Mouse (Mus musculus): ENCODE data around the gene Il1rl1. TPM values are rescaled to one million over a fixed set of nuclear protein-coding genes. Genes with fewer than 3 reads are reported as not detected.

The Il1rl1 gene
- polyA plus RNA-seq, 1 experiment from 2014 or later: not detected

GRCm38 (mm10) chr1:40501126-40501525 is 71.8 kb downstream of the Il1rl1 start:
- 95% methylated on average over 4 of the region's 4 CpGs for WGBS
- H3K4me1 ChIP-seq: no peaks in the 10 kb centered on the region

GRCm38 (mm10) chr1:40501546-40502398 is 72.4 kb downstream of the Il1rl1 start:
- no peak for ATAC-seq
- Histone ChIP-seq H3K27ac (no peak overlapping the region), H3K4me3 (no peak overlapping the region), H3K4me2 (no peak overlapping the region), H3K27me3 (no peaks in the 10 kb centered on the region), H3K9ac (no peak overlapping the region), H3K4me1 (no peaks in the 10 kb centered on the region), H3K36me3 (ENCODE audit: poor library complexity, severe bottlenecking) (no peaks in the 10 kb centered on the region), H3K9me3 (replicated peaks) (no peaks in the 10 kb centered on the region)
- WGBS: 91% methylated on average over 11 of the region's 11 CpGs

More at GRCm38 (mm10) chr1:40501126-40501525, 71.8 kb downstream of the Il1rl1 start:
- H3K9me3 ChIP-seq (replicated peaks): no peaks in the 10 kb centered on the region
- H3K27me3 ChIP-seq: no peaks in the 10 kb centered on the region
- H3K4me2 ChIP-seq: no peak overlapping the region
- no peak overlapping the region for H3K4me3 ChIP-seq
- ATAC-seq: no peak
- H3K36me3 ChIP-seq (ENCODE audit: poor library complexity, severe bottlenecking): no peaks in the 10 kb centered on the region
- H3K27ac ChIP-seq: no peak overlapping the region
- no peak overlapping the region for H3K9ac ChIP-seq

GRCm38 (mm10) chr1:40504548-40504947 is 75.2 kb downstream of the Il1rl1 start:
- Histone ChIP-seq H3K9me3 (replicated peaks) (no peaks in the 10 kb centered on the region), H3K27ac (no peak overlapping the region), H3K4me3 (no peak overlapping the region), H3K36me3 (ENCODE audit: poor library complexity, severe bottlenecking) (no peaks in the 10 kb centered on the region), H3K27me3 (no peaks in the 10 kb centered on the region), H3K9ac (no peak overlapping the region), H3K4me1 (no peaks in the 10 kb centered on the region), H3K4me2 (no peak overlapping the region)
- 84% methylated on average over 5 of the region's 5 CpGs for WGBS
- no peak for ATAC-seq

Other genes starting within 250 kb of the Il1rl1 start
- 0.54 and 0.70 TPM in 2 replicates for gene Il1r1, start 204.5 kb upstream of the Il1rl1 start, polyA plus RNA-seq (2015; fragmentation: Nextera tagmentation; extraction: Ambion mirVana)
- 0.65 and 0.85 TPM in 2 replicates for gene Il1rl2, start 105.0 kb upstream of the Il1rl1 start, polyA plus RNA-seq (2015; fragmentation: Nextera tagmentation; extraction: Ambion mirVana)
- not detected in 2 replicates for gene Il18r1, start 36.0 kb downstream of the Il1rl1 start, polyA plus RNA-seq (2015; fragmentation: Nextera tagmentation; extraction: Ambion mirVana)
- 0.09 and 0.15 TPM in 2 replicates for gene Il18rap, start 85.8 kb downstream of the Il1rl1 start, polyA plus RNA-seq (2015; fragmentation: Nextera tagmentation; extraction: Ambion mirVana)
- not detected in 2 replicates for gene Slc9a4, start 150.5 kb downstream of the Il1rl1 start, polyA plus RNA-seq (2015; fragmentation: Nextera tagmentation; extraction: Ambion mirVana)